Mouse (Mus musculus) gastrocnemius, adult 2 months (tissue): ENCODE results near the gene Ddah1. TPM values are rescaled to one million over a fixed set of nuclear protein-coding genes. Genes with fewer than 3 reads are reported as not detected.
A peak's percentile ranks its signal among the peaks of the same experiment; 100 is the strongest.

Source experiments
- DNase-seq: peaks from one replicate; pipeline ENCODE4 v3.0.0; 2022
- H3K27ac ChIP-seq: fragments of 200-600 bp; 2 replicates; pipeline ENCODE4 v1.8.1; 2022; ENCODE audit warnings: mild to moderate bottlenecking
- H3K4me3 ChIP-seq: fragments of 200-600 bp; 2 replicates; pipeline ENCODE4 v1.8.1; 2022; ENCODE audit warnings: mild to moderate bottlenecking, moderate library complexity
- CTCF ChIP-seq: fragments of 200-600 bp; IDR thresholded peaks from 2 replicates; pipeline ENCODE4 v1.8.1; 2022; ENCODE audit warnings: antibody characterized with exemption, mild to moderate bottlenecking, moderate library complexity
- intact Hi-C: fragments of 180-260 bp; cut with DNase I; formaldehyde crosslinking; loops from one replicate; pipeline ENCODE4 v1.15.1; 2025
- total RNA-seq, 2 experiments: library from RNA; stranded (reverse); gene quantifications; 2 replicates each; pipeline ENCODE4 v1.2.3; 2021

Ddah1 gene
- total RNA-seq, 2 experiments from 2014 or later: 2.2 to 4.4 TPM

DNA sequence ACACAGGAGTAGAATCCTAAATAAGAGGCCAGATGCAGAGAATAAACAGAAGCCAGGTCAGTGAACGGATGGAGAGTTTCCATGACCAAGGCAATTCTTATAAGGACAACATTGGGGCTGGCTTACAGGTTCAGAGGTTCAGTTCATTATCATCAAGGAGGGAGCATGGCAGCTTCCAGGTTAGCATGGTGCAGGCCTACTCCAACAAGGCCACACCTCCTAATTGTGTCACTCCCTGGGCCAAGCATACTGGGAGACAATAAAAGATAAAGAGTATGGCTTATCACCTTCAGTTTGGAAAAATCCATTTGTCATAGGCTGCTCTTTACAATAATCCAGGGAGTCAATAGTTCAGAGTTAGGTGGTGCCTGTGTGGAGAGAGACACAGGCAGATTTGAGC lies 9.8 kb upstream of the Ddah1 start:
- no peak for DNase-seq
- intact Hi-C loops: no loop called here
- Histone ChIP-seq H3K4me3 (no peak overlapping the region), H3K27ac (no peak overlapping the region)
- TF ChIP-seq CTCF: no peak

DNA sequence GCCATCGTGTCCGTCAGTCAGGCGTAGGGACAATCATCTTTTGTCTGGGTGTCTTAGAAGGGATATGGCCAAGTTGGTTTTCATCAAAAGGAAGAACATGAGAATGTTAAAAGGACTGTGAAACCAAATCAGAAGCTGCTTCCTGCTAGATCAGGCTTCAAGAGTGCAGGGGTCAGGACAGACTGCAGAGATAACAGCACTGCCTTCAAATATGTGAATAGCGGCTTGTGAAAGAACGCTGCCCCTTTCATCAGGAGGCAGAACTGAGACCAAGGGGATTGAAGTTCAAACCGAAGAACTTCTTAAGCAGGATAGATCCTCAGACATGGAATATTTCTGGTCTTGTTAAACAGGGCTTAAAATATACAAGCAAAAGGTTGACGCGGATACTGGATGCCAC lies 2.0 kb upstream of the Ddah1 start:
- intact Hi-C loops: loop anchor here (10.0 kb wide), 1 partner anchor 148 kb away; no protein-coding TSS in a partner anchor
- TF ChIP-seq CTCF: no peak
- no peak for DNase-seq
- no peak overlapping the region for H3K4me3 ChIP-seq
- H3K27ac ChIP-seq: no peak overlapping the region

DNA sequence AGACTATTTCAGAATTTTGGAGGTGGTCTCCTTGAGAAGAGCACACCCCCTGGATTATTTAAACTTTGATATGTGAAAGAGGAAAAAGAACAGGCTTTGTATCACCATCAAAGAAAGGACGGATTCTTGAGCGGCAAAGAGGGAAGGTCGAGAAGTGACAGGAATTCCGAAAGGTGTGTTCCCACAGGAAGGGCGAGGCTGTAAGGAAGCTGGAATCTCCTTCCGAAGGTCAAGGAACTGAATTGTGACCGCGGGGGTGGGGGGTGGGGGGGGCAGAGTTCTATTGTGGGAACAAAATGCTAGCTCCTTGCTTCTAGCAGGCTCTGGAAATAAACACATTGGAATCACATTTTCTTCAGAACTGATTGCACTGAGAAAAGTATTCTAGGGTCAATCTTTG lies 1.3 kb upstream of the Ddah1 start:
- intact Hi-C loops: loop anchor here (10.0 kb wide), 1 partner anchor 148 kb away; no protein-coding TSS in a partner anchor
- DNase-seq: no peak
- no peak for TF ChIP-seq CTCF
- Histone ChIP-seq H3K27ac (peak overlapping the region; percentile 40; the same call in 1 of the 2 replicates), H3K4me3 (peak overlapping the region; percentile 29)

- TF ChIP-seq CTCF: no peak
- Histone ChIP-seq H3K4me3 (peak overlapping the region; percentile 29), H3K27ac (peak overlapping the region; percentile 40; the same call in 1 of the 2 replicates)
- intact Hi-C loops: loop anchor here (10.0 kb wide), 1 partner anchor 147 kb away; no protein-coding TSS in a partner anchor
- no peak for DNase-seq
Measured at GRCm38 (mm10) chr3:145757844-145758243, 631 bp upstream of the Ddah1 start.

- H3K4me3 ChIP-seq: peak overlapping the region; percentile 87
- no peak for TF ChIP-seq CTCF
- no peak overlapping the region for H3K27ac ChIP-seq
- intact Hi-C loops: loop anchor here (10.0 kb wide), 1 partner anchor 145 kb away; no protein-coding TSS in a partner anchor
- DNase-seq: no peak
Measured at GRCm38 (mm10) chr3:145759379-145760209, 1.1 kb downstream of the Ddah1 start.

DNA sequence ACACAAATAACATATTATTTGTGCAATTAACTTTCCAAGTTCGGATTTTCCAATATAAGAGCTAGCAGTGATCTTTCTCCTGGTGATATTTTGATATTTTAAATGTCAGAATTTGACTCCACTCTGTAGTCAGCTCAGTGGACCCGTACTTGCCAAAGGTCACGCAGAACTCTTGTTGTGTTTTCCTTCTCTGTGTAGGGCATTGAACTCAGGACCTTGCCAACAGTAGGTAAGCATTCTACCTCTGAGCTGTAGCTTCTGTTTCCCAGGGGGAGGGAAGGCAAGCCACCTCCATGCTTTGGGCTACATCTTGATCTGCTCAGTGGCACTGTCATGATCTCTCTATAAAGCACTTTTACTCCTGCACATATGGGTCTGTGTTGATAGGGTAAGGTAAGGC lies 2.1 kb downstream of the Ddah1 start:
- no peak for DNase-seq
- Histone ChIP-seq H3K27ac (no peak overlapping the region), H3K4me3 (no peak overlapping the region)
- no peak for TF ChIP-seq CTCF
- intact Hi-C loops: no loop called here

DNA sequence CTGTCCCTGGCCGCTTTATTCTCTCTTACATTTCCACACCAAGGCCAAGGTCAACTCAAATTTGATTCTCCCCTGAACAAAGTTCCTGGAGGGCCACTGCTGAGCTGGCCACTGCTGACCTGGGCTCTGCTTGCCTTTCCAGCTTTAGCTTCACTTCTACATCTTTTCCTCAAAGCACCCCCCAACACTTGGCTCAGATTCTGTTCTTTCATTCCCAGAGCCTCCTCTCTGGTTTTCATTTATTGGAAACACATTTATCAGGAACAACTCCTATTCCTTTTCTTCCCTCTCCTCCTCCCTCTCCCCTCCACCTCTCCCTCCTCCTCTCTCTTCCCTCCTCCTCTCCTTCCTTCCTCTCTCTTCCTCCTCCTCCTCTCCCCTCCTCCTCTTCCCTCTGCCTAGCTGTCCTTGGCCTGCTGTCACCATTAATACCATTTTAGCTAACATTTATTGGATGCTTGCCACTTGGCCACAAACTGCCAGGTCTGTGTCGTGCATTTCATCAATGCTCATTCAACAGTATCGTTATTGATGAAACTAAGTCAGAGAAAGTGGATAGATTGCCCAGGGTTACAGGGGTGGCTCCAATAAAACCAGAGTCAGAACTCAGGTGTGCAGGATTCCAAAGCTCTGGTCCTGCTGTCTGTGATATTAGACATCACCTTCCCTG lies 3.2 kb downstream of the Ddah1 start:
- no peak for TF ChIP-seq CTCF
- DNase-seq: no peak
- H3K27ac ChIP-seq: no peak overlapping the region
- intact Hi-C loops: no loop called here
- no peak overlapping the region for H3K4me3 ChIP-seq

DNA sequence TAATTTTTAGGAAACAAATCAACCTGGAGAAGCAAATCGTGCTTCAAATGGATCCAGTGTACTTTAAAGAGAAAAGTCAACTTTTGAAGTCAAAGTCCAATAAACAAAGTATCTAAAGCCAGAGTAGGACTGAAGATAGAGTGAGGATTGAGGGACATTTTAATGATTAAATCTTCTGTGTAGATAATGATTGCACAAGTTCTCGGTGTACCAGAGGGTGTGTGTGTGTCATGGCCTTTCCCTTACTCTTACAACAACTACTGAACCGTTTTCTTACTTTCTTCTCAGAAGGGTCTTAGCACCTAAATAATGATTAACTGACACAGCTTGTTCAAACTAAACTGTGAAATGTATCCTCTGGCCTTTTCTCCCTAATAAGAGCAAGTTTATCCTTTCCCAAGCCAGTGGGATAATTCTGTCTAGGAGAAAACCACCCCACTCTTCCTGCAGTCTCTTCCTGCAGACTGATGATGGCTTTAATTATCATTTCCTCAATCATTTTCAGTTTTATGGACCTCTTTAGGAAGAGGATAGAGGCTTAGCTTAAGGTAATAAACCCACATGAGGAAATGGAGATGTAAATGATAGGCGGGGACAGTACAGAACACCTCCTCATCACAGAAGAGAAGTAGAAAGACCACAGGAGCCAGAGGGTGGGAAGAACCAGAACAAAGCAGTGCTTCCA lies 4.6 kb downstream of the Ddah1 start:
- intact Hi-C loops: no loop called here
- Histone ChIP-seq H3K27ac (no peak overlapping the region), H3K4me3 (no peak overlapping the region)
- no peak for DNase-seq
- no peak for TF ChIP-seq CTCF

DNA sequence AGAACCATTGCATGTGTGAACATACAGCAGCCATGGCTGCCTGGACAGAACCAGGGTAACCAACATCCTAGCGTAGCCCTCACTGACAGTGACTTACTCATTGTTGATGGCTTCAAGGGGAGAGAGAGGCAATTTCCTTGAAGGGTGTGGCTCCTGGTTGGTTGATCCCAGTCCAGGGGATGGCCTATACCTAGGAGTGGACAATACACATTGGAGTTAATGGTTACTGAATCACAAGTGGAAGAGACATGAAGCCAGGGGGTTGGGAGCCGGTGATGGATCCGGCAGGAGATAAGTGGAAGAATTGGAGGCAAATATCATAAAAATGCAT lies 5.1 kb downstream of the Ddah1 start:
- DNase-seq: no peak
- Histone ChIP-seq H3K27ac (no peak overlapping the region), H3K4me3 (no peak overlapping the region)
- TF ChIP-seq CTCF: no peak
- intact Hi-C loops: no loop called here

GRCm38 (mm10) chr3:145764416-145764815 lies 5.9 kb downstream of the Ddah1 start:
- Histone ChIP-seq H3K27ac (no peak overlapping the region), H3K4me3 (no peak overlapping the region)
- no peak for DNase-seq
- intact Hi-C loops: no loop called here
- TF ChIP-seq CTCF: no peak

DNA sequence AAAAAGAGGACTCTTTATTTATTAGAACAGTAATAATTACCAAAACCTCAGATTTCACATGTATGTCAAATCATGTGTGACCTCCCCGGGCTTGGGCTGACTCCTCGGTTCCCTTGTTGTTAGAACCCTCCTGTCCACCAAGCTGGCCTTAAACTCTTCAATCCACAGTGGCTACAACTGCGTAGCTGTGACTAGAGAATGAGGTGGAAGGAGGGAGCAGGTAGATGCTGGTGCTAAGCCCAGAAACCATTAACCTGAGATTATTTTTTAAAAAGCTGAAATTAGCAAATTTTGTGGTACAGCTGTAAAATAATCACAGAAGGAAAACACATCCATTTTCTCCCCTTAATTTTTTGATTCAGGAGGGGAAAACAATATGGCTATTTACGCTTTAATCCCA lies 10.0 kb downstream of the Ddah1 start:
- no peak for DNase-seq
- no peak for TF ChIP-seq CTCF
- intact Hi-C loops: no loop called here
- H3K27ac ChIP-seq: no peak overlapping the region
- no peak overlapping the region for H3K4me3 ChIP-seq

DNA sequence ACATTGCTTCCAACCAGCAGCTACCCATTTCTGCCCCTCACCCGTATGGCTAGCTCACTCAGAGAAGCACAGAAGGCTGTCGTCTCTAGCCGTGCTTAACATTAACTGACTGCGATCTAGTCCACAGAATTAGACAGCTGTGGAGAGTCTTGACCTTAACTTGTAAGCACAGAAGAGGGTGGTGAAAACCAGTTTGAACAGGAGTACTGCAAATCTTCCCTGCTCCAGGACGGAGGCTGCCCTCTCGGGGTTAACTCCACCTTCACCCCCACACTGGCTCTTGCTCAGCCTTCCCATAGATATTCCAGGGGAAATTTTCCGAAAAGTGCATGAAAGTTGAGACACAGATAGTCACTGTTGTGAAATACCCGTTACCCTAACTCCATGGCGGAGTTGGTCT lies 14.9 kb downstream of the Ddah1 start:
- DNase-seq: no peak
- Histone ChIP-seq H3K27ac (no peak overlapping the region), H3K4me3 (no peak overlapping the region)
- intact Hi-C loops: no loop called here
- TF ChIP-seq CTCF: no peak

DNA sequence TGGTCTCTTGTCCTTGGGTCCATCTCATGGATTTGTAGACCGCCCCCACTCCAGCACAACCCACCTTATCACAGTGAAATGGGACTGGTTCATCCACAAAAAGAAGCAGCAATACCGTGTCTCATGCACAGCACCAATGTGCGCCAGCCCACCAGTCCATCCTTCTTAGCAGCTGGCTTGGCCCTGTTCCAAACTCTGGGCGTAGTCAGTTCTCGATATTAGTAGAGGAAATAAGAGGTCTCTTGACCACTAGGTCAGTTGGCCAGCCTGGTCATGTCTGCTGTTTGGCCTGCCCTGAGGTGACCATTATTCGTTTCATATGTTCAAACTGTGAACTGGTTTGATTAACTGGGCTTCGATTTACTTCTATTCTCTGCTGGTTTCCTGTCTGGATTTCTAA lies 15.9 kb downstream of the Ddah1 start:
- DNase-seq: no peak
- intact Hi-C loops: no loop called here
- H3K27ac ChIP-seq: no peak overlapping the region
- H3K4me3 ChIP-seq: no peak overlapping the region
- no peak for TF ChIP-seq CTCF
